Mouse (Mus musculus) T-helper 1 cell (primary cell): Measurements from ENCODE around the gene Kcnq1.

Experiments
- in situ Hi-C: fragments of 300-600 bp; cut with MboI, MseI; formaldehyde crosslinking; loops from one replicate; pipeline ENCODE4 v1.15.1; 2025; ENCODE audit warnings: high pct_unique_total_duplicates

Gene Kcnq1

GRCm38 (mm10) chr7:143087070-143087579 is 19.0 kb upstream of the Kcnq1 start:
- in situ Hi-C loops, result loop anchor here (25.0 kb wide), 1 partner anchor 1425 kb away; the partner anchor contains the start of gene Muc6

- in situ Hi-C loops, result loop anchor here (25.0 kb wide), 1 partner anchor 1432 kb away; the partner anchor contains the start of gene Muc6
These were observed 12.3 kb upstream of the Kcnq1 start for GRCm38 (mm10) chr7:143093847-143094246.

GRCm38 (mm10) chr7:143094592-143095553 is 11.3 kb upstream of the Kcnq1 start, which contains the start of gene Trpm5:
Gene Trpm5 (minus strand): TSS chr7:143094642.
- in situ Hi-C loops, result loop anchor here (25.0 kb wide), 1 partner anchor 1433 kb away; the partner anchor contains the start of gene Muc6

- in situ Hi-C loops, result loop anchor here (25.0 kb wide), 1 partner anchor 1433 kb away; the partner anchor contains the start of gene Muc6
These were observed 10.6 kb upstream of the Kcnq1 start for GRCm38 (mm10) chr7:143095554-143095907.

- in situ Hi-C loops, result no loop called here
These were observed 5.4 kb upstream of the Kcnq1 start for GRCm38 (mm10) chr7:143100759-143101158.

GRCm38 (mm10) chr7:143105258-143105897 is 784 bp upstream of the Kcnq1 start:
- in situ Hi-C loops, result no loop called here

GRCm38 (mm10) chr7:143106672-143107465 is 707 bp downstream of the Kcnq1 start:
- in situ Hi-C loops, result no loop called here

- in situ Hi-C loops, result no loop called here
These were observed 2.0 kb downstream of the Kcnq1 start for GRCm38 (mm10) chr7:143108200-143108599.

- in situ Hi-C loops, result no loop called here
These were observed 3.0 kb downstream of the Kcnq1 start for GRCm38 (mm10) chr7:143108996-143109660.

GRCm38 (mm10) chr7:143109696-143110095 is 3.5 kb downstream of the Kcnq1 start:
- in situ Hi-C loops, result loop anchor here (10.0 kb wide), 1 partner anchor 1415 kb away; the partner anchor contains the start of gene Muc2

- in situ Hi-C loops, result loop anchor here (10.0 kb wide), 1 partner anchor 1416 kb away; the partner anchor contains the start of gene Muc2
These were observed 4.6 kb downstream of the Kcnq1 start for GRCm38 (mm10) chr7:143110803-143111202.

- in situ Hi-C loops, result loop anchor here (10.0 kb wide), 1 partner anchor 1417 kb away; the partner anchor contains the start of gene Muc2
These were observed 5.6 kb downstream of the Kcnq1 start for GRCm38 (mm10) chr7:143111719-143112118.

- in situ Hi-C loops, result loop anchor here (10.0 kb wide), 1 partner anchor 1418 kb away; the partner anchor contains the start of gene Muc2
These were observed 6.2 kb downstream of the Kcnq1 start for GRCm38 (mm10) chr7:143112395-143112794.

- in situ Hi-C loops, result loop anchor here (10.0 kb wide), 1 partner anchor 1420 kb away; the partner anchor contains the start of gene Muc2
These were observed 8.6 kb downstream of the Kcnq1 start for GRCm38 (mm10) chr7:143114773-143115172.

GRCm38 (mm10) chr7:143116521-143116920 is 10.4 kb downstream of the Kcnq1 start:
- in situ Hi-C loops, result loop anchor here (10.0 kb wide), 1 partner anchor 1422 kb away; the partner anchor contains the start of gene Muc2

- in situ Hi-C loops, result loop anchor here (10.0 kb wide), 1 partner anchor 1425 kb away; the partner anchor contains the start of gene Muc2
These were observed 13.2 kb downstream of the Kcnq1 start for GRCm38 (mm10) chr7:143119407-143119806.

GRCm38 (mm10) chr7:143119826-143120225 is 13.7 kb downstream of the Kcnq1 start:
- in situ Hi-C loops, result loop anchor here (10.0 kb wide), 1 partner anchor 1425 kb away; the partner anchor contains the start of gene Muc2

- in situ Hi-C loops, result no loop called here
These were observed 16.0 kb downstream of the Kcnq1 start for GRCm38 (mm10) chr7:143122191-143122590.

- in situ Hi-C loops, result no loop called here
These were observed 17.9 kb downstream of the Kcnq1 start for GRCm38 (mm10) chr7:143123876-143124669.
